Mouse (Mus musculus) left cerebral cortex, adult 2 months (tissue): Measurements from ENCODE around the gene S1pr4. TPM values are rescaled to one million over a fixed set of nuclear protein-coding genes. Genes with fewer than 3 reads are reported as not detected.

Experiments
- DNase-seq, 2 experiments: peaks; one replicate each; pipeline ENCODE4 v3.0.0; 2021 to 2022; ENCODE audit warnings: low spot score in 2 of 2, mixed read lengths in 1 of 2; ENCODE audit errors: extremely low spot score in 1 of 2
- H3K27ac ChIP-seq: fragments of 200-600 bp; 2 replicates; pipeline ENCODE4 v1.8.1; 2022
- H3K4me3 ChIP-seq: fragments of 200-600 bp; 2 replicates; pipeline ENCODE4 v1.8.1; 2022
- CTCF ChIP-seq: fragments of 200-600 bp; IDR thresholded peaks from 2 replicates; pipeline ENCODE4 v1.8.1; 2022; ENCODE audit warnings: antibody characterized with exemption, mild to moderate bottlenecking, moderate library complexity
- intact Hi-C: fragments of 180-260 bp; cut with DNase I; formaldehyde crosslinking; loops from one replicate; pipeline ENCODE4 v1.15.1; 2025
- total RNA-seq, 2 experiments: library from RNA; stranded (reverse); gene quantifications; 2 replicates each; pipeline ENCODE4 v1.2.3; 2021

Gene S1pr4
- total RNA-seq, 2 experiments from 2014 or later = 0.56 to 0.70 TPM

DNA sequence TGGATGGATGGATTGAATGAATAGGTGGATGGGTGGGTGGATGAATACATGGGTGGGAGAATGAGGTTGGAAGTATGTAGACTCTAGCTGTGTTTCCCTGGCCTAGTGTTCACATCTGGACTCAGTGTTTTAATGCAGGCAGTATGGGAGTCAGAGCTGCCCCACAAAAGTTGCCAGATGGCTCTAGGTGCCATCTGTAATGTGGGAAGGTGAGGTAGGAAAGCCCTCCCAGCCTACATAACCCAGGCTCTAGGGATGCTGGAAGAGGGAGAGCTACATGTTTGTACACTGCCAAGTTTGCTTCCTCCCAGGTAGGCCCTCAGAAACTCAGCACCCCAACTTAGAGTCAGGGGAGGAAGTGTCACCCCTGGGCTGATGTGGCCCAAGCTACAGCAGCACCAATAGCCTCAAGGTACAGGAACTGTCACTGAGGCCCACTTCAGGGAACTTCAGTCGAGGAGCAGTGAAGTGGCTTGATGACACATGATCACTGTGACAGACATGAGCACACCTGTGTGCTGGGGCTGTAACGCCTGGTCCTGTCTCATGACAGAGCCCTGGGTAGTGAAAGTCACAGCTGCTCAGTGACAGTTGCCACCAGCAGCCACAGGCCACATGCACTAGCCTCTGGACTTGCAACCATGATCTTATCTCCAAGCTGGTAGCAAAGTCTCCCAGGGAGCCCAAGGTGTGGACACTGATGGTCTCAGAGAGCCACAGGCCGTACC is 38.6 kb upstream of the S1pr4 start:
- TF ChIP-seq CTCF = no peak
- H3K27ac ChIP-seq = 0 out of 2 replicates have a peak overlapping the region, but pooled peaks have one; percentile 24
- intact Hi-C loops = loop anchor here (2.0 kb wide), 1 partner anchor 42 kb away; the partner anchor contains the start of gene Ncln
- DNase-seq = no peak
- H3K4me3 ChIP-seq = no peak overlapping the region

GRCm38 (mm10) chr10:81537429-81537828 is 37.5 kb upstream of the S1pr4 start:
- H3K27ac ChIP-seq = no peak overlapping the region
- intact Hi-C loops = no loop called here
- no peak overlapping the region for H3K4me3 ChIP-seq
- TF ChIP-seq CTCF = no peak
- DNase-seq = no peak

DNA sequence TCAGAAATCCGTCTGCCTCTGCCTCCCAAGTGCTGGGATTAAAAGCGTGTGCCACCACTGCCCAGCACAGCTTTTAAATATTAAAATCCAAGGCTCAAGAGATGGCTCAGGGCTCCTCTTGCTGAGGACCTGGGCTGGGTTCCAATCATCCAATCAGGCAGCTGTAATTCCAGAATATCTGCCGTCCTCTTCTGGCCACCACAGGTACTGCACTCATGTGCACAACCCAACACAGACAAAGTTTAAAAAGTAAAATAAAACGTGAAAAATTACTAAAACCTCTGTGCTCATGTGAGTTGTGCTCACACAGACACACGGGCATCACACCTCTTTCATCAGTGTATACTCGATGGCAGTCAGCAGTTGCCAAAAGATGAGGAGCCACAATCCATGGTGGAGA is 36.8 kb upstream of the S1pr4 start:
- intact Hi-C loops = no loop called here
- Histone ChIP-seq H3K27ac (no peak overlapping the region), H3K4me3 (no peak overlapping the region)
- no peak for DNase-seq
- TF ChIP-seq CTCF = peak; percentile 59

GRCm38 (mm10) chr10:81534826-81535225 is 34.9 kb upstream of the S1pr4 start:
- TF ChIP-seq CTCF = no peak
- intact Hi-C loops = no loop called here
- H3K27ac ChIP-seq = no peak overlapping the region
- no peak for DNase-seq
- H3K4me3 ChIP-seq = no peak overlapping the region

DNA sequence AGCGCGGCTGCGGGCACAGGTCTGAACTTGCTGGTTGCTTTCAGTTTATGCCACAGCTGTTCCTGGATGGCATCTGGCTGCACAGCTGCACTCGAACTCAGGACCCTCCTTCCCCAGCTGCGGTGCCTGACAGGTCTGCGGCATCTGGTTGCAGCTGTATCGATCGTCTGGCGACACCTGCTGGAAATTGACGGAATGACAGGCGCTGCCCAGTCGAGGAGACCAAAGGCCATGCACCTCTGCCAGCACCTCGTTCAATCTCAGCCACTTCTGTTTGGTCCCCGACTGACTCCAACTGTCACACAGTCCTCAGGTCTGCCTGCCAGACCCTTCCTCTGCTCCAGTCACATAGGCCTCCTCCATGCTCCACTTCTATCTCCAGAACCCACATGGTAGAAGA is 26.8 kb upstream of the S1pr4 start:
- DNase-seq = peak; percentile 72 to 73
- H3K4me3 ChIP-seq = no peak overlapping the region
- H3K27ac ChIP-seq = no peak overlapping the region
- peak; percentile 99 for TF ChIP-seq CTCF
- intact Hi-C loops = loop anchor here (1.0 kb wide), 1 partner anchor 24 kb away; no protein-coding TSS in a partner anchor

GRCm38 (mm10) chr10:81525017-81525694 is 25.2 kb upstream of the S1pr4 start:
- no peak for DNase-seq
- intact Hi-C loops = no loop called here
- 0 out of 2 replicates have a peak overlapping the region, but pooled peaks have one; percentile 2 for H3K27ac ChIP-seq
- no peak for TF ChIP-seq CTCF
- no peak overlapping the region for H3K4me3 ChIP-seq

DNA sequence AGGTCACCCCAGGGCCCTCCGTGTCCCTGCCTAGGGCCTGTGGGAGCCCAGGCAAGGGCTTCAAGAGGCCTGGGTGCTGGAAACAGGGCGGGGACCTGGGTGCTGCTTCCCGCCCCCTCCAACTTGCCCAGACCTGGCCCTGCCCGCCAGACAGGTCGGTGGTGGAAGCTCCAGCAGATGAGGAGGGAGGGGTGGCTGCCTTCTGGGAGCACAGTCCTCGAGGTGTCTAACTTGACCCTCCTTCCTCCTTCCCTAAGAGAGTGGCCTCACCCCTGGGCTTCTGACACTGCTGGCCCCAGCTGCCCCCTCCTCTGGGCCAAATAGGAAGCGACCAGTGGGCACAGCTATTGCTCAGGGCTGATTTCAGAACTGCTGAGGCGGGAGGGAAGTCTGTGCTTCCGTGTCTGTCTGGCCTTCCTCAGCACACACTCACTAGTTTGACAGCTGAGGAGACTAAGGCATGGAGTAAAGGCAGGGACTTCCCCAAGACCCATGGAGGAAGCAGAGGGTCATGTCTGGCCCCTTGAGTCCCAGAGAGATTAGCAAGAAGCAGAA is 24.2 kb upstream of the S1pr4 start, which contains the start of gene Gna15:
Gna15 (minus strand) TSS at position 175 of the 555 bp plus-strand sequence.
- no peak for DNase-seq
- no peak; the same call in 1 of the 2 replicates for TF ChIP-seq CTCF
- H3K27ac ChIP-seq = peak within 1 kb of the TSS; percentile 55; the same call in 1 of the 2 replicates
- intact Hi-C loops = no loop called here
- H3K4me3 ChIP-seq = peak within 1 kb of the TSS; percentile 24

DNA sequence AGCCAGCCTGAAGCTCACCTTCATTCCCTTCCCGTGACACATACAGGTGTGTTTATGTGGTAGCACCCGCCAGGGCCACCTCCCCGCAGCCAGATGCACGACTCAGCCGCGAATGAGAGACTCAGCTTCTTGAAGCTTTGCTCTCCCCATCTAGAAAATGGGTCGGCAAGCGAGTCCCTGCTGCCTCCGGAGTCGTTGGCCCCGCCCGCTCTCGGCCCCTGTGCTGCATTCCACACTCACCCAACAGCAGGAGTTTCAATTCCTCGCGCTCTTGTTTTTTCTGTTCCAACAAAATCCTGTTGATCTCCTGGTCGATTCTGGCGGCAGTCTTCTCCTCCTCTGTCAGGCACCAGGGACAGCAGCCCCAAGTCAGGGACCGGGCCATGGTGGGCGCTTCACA is 23.6 kb upstream of the S1pr4 start:
- TF ChIP-seq CTCF = no peak
- H3K4me3 ChIP-seq = peak overlapping the region; percentile 24
- no peak for DNase-seq
- intact Hi-C loops = no loop called here
- H3K27ac ChIP-seq = peak overlapping the region; percentile 55; the same call in 1 of the 2 replicates

GRCm38 (mm10) chr10:81523142-81523541 is 23.2 kb upstream of the S1pr4 start:
- Histone ChIP-seq H3K27ac (no peak overlapping the region), H3K4me3 (no peak overlapping the region)
- no peak for DNase-seq
- intact Hi-C loops = no loop called here
- no peak for TF ChIP-seq CTCF

GRCm38 (mm10) chr10:81519978-81520365 is 20.0 kb upstream of the S1pr4 start:
- Histone ChIP-seq H3K27ac (no peak overlapping the region), H3K4me3 (no peak overlapping the region)
- no peak for DNase-seq
- intact Hi-C loops = loop anchor here (2.0 kb wide), 1 partner anchor 13 kb away; no protein-coding TSS in a partner anchor
- TF ChIP-seq CTCF = no peak

DNA sequence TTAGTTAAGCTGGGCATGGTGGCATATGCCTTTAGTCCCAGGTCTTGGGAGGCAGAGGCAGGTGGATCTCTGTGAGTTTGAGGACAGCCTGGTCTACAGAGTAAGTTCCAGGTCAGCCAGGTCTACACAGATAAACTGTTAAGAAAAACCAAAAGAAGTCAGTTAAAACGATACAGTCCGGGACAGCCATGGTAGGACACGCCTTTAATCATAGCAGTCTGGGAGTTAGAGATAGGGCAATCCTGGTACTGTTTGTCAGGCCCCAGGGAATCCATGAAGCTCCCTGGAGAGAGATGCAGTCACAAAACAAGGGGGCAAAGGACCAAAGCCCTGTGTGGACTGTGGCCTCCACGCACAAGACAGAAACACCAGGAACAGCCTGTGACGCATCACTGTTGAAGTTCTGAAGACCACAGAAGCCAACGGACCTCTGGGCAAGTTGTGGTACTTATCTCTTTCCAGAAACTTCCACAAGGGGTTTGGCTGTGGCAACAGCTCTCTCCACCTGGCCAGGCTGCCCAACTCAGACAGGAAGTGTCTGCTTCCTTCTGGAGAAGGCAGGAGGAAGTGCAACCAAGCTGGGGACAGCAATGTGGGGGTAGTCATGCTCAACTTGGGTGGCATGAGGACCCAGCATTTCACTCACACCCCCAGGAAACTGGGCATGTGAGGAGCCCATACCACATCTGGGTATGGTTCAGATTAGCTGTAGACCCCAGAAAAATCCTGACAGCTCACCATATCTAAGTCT is 19.5 kb upstream of the S1pr4 start:
- TF ChIP-seq CTCF = no peak
- DNase-seq = no peak
- Histone ChIP-seq H3K27ac (no peak overlapping the region; the same call in 1 of the 2 replicates), H3K4me3 (no peak overlapping the region)
- intact Hi-C loops = no loop called here
